Mouse (Mus musculus): ENCODE data around the gene Nptn.

GRCm38 (mm10) chr9:58550928-58551327 is 31.1 kb upstream of the Nptn start:
- TF ChIP-seq CTCF (IDR thresholded peaks at IDR 0.05; ENCODE audit: control insufficient read depth, insufficient read depth, insufficient replicate concordance, low read depth, low read length) (no peak), POLR2A (IDR thresholded peaks at IDR 0.05; ENCODE audit: control insufficient read depth, low read depth, low read length) (no peak)

All from testis, adult 2 months (tissue).